Mouse (Mus musculus) small intestine, adult 2 months (tissue): ENCODE data around the gene 0610037L13Rik.

Experiments
- CTCF ChIP-seq: fragments of 200-500 bp; IDR thresholded peaks from 2 replicates; pipeline ENCODE4 v1.5.1; 2012; ENCODE audit warnings: low read depth, mild to moderate bottlenecking, control low read depth, inconsistent platforms, low read length, moderate library complexity, mixed read lengths; ENCODE audit not compliant: insufficient replicate concordance, insufficient read length; ENCODE audit errors: extremely low read depth
- POLR2A ChIP-seq: fragments of 200-500 bp; IDR thresholded peaks from 2 replicates; pipeline ENCODE4 v1.6.1; 2012; ENCODE audit warnings: low read depth, mild to moderate bottlenecking, control low read depth, inconsistent platforms, low read length, moderate library complexity

DNA sequence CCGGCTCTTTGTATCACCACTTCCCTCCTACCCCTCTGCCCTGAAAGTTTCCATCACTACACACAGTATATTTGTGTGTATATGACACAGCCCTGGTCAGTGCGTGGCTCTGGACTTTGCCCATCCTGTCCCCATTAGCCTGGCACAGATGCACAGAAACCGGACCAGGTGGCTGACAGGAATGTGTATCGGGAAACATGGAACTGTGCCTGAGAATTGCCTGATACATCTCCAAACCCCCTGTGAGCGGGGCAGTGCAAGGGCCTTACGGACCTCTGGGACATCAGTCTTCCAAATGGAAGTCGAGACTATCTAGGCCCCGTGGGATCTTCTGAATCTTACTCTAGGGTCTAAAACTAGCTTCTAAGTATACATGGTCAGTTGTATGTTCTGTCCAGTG is 36.3 kb upstream of the 0610037L13Rik start:
- TF ChIP-seq POLR2A (no peak), CTCF (no peak)
